Mouse (Mus musculus): ENCODE results near the gene Smbd1. TPM values are rescaled to one million over a fixed set of nuclear protein-coding genes. Genes with fewer than 3 reads are reported as not detected.

Gene Smbd1
- polyA plus RNA-seq, 1 experiment from 2014 or later = not detected

GRCm38 (mm10) chr16:32778956-32779355 lies 31.3 kb downstream of the Smbd1 start:
- Histone ChIP-seq H3K4me3 (ENCODE audit: low read depth, low read length) (no peak overlapping the region), H3K27me3 (ENCODE audit: control insufficient read depth, insufficient read depth, low read length) (no peaks in the 10 kb centered on the region), H3K36me3 (ENCODE audit: control insufficient read depth, insufficient read depth, low read length) (no peaks in the 10 kb centered on the region), H3K4me2 (ENCODE audit: low read depth) (no peak overlapping the region), H3K4me1 (ENCODE audit: control insufficient read depth, insufficient read depth, low read length) (0 out of 2 replicates have a peak, but pooled peaks cover 3% of the 10 kb centered on the region), H3K9me3 (ENCODE audit: control insufficient read depth, low read length) (no peaks in the 10 kb centered on the region), H3K9ac (ENCODE audit: low read length) (no peak overlapping the region), H3K27ac (ENCODE audit: low read depth, low read length) (no peak overlapping the region)
- 60% methylated on average over 8 of the region's 8 CpGs for WGBS
- ATAC-seq (ENCODE audit: insufficient read depth, low FRiP score, low TSS enrichment) = no peak
- no peak for DNase-seq (ENCODE audit: low spot score)

- Histone ChIP-seq H3K36me3 (ENCODE audit: control insufficient read depth, insufficient read depth, low read length) (no peaks in the 10 kb centered on the region), H3K9me3 (ENCODE audit: control insufficient read depth, low read length) (no peaks in the 10 kb centered on the region), H3K9ac (ENCODE audit: low read length) (no peak overlapping the region), H3K4me2 (ENCODE audit: low read depth) (no peak overlapping the region), H3K27ac (ENCODE audit: low read depth, low read length) (no peak overlapping the region), H3K4me3 (ENCODE audit: low read depth, low read length) (no peak overlapping the region), H3K4me1 (ENCODE audit: control insufficient read depth, insufficient read depth, low read length) (0 out of 2 replicates have a peak, but pooled peaks cover 3% of the 10 kb centered on the region), H3K27me3 (ENCODE audit: control insufficient read depth, insufficient read depth, low read length) (no peaks in the 10 kb centered on the region)
- DNase-seq (ENCODE audit: low spot score) = no peak
- ATAC-seq (ENCODE audit: insufficient read depth, low FRiP score, low TSS enrichment) = no peak
- WGBS = 60% methylated on average over 10 of the region's 10 CpGs
Measured at GRCm38 (mm10) chr16:32776676-32777075, 33.6 kb downstream of the Smbd1 start.

- ATAC-seq (ENCODE audit: insufficient read depth, low FRiP score, low TSS enrichment) = no peak
- no peak overlapping the region for H3K27ac ChIP-seq (ENCODE audit: low read depth, low read length)
- no peak for DNase-seq (ENCODE audit: low spot score)
- H3K9ac ChIP-seq (ENCODE audit: low read length) = no peak overlapping the region
- H3K27me3 ChIP-seq (ENCODE audit: control insufficient read depth, insufficient read depth, low read length) = no peaks in the 10 kb centered on the region
- no peak overlapping the region for H3K4me3 ChIP-seq (ENCODE audit: low read depth, low read length)
- no peaks in the 10 kb centered on the region for H3K4me1 ChIP-seq (ENCODE audit: control insufficient read depth, insufficient read depth, low read length)
- H3K36me3 ChIP-seq (ENCODE audit: control insufficient read depth, insufficient read depth, low read length) = no peaks in the 10 kb centered on the region; the same call in 1 of the 2 replicates
- 87% methylated on average over 7 of the region's 7 CpGs for WGBS
- no peak overlapping the region for H3K4me2 ChIP-seq (ENCODE audit: low read depth)
- H3K9me3 ChIP-seq (ENCODE audit: control insufficient read depth, low read length) = no peaks in the 10 kb centered on the region
Measured at GRCm38 (mm10) chr16:32766904-32767303, 43.4 kb downstream of the Smbd1 start.

GRCm38 (mm10) chr16:32764961-32765360 lies 45.3 kb downstream of the Smbd1 start:
- Histone ChIP-seq H3K4me3 (ENCODE audit: low read depth, low read length) (no peak overlapping the region), H3K4me1 (ENCODE audit: control insufficient read depth, insufficient read depth, low read length) (no peaks in the 10 kb centered on the region), H3K9ac (ENCODE audit: low read length) (no peak overlapping the region), H3K27me3 (ENCODE audit: control insufficient read depth, insufficient read depth, low read length) (no peaks in the 10 kb centered on the region), H3K4me2 (ENCODE audit: low read depth) (no peak overlapping the region), H3K27ac (ENCODE audit: low read depth, low read length) (no peak overlapping the region), H3K9me3 (ENCODE audit: control insufficient read depth, low read length) (no peaks in the 10 kb centered on the region), H3K36me3 (ENCODE audit: control insufficient read depth, insufficient read depth, low read length) (no peaks in the 10 kb centered on the region; the same call in 1 of the 2 replicates)
- 79% methylated on average over 6 of the region's 6 CpGs for WGBS
- DNase-seq (ENCODE audit: low spot score) (no peak), ATAC-seq (ENCODE audit: insufficient read depth, low FRiP score, low TSS enrichment) (no peak)

- Histone ChIP-seq H3K27ac (ENCODE audit: low read depth, low read length) (no peak overlapping the region), H3K4me2 (ENCODE audit: low read depth) (no peak overlapping the region), H3K4me1 (ENCODE audit: control insufficient read depth, insufficient read depth, low read length) (no peaks in the 10 kb centered on the region), H3K36me3 (ENCODE audit: control insufficient read depth, insufficient read depth, low read length) (no peaks in the 10 kb centered on the region; the same call in 1 of the 2 replicates), H3K9ac (ENCODE audit: low read length) (no peak overlapping the region), H3K27me3 (ENCODE audit: control insufficient read depth, insufficient read depth, low read length) (no peaks in the 10 kb centered on the region), H3K4me3 (ENCODE audit: low read depth, low read length) (no peak overlapping the region), H3K9me3 (ENCODE audit: control insufficient read depth, low read length) (no peaks in the 10 kb centered on the region)
- 85% methylated on average over 2 of the region's 2 CpGs for WGBS
- DNase-seq (ENCODE audit: low spot score) (no peak), ATAC-seq (ENCODE audit: insufficient read depth, low FRiP score, low TSS enrichment) (no peak)
Measured at GRCm38 (mm10) chr16:32764550-32764949, 45.7 kb downstream of the Smbd1 start.

Other genes starting within 250 kb of the Smbd1 start
- 66.9 and 67.9 TPM in 2 replicates for gene Tfrc, start 201.6 kb downstream of the Smbd1 start, polyA plus RNA-seq (2014; fragmentation: Nextera tagmentation; extraction: Ambion mirVana)
- 7.0 and 8.6 TPM in 2 replicates for gene Tnk2, start 166.6 kb downstream of the Smbd1 start, polyA plus RNA-seq (2014; fragmentation: Nextera tagmentation; extraction: Ambion mirVana)
- 0.49 and 0.54 TPM in 2 replicates for gene Muc4, start 74.6 kb downstream of the Smbd1 start, polyA plus RNA-seq (2014; fragmentation: Nextera tagmentation; extraction: Ambion mirVana)
- not detected in 2 replicates for gene Muc20, start 13.0 kb downstream of the Smbd1 start, polyA plus RNA-seq (2014; fragmentation: Nextera tagmentation; extraction: Ambion mirVana)
- gene Fyttd1, start 67.0 kb upstream of the Smbd1 start, polyA plus RNA-seq (2014; fragmentation: Nextera tagmentation; extraction: Ambion mirVana) = 122 and 127 TPM in 2 replicates
- 18.1 and 21.2 TPM in 2 replicates for gene Rubcn, start 67.3 kb upstream of the Smbd1 start, polyA plus RNA-seq (2014; fragmentation: Nextera tagmentation; extraction: Ambion mirVana)
- gene Lrch3, start 103.6 kb upstream of the Smbd1 start, polyA plus RNA-seq (2014; fragmentation: Nextera tagmentation; extraction: Ambion mirVana) = 39.0 and 42.4 TPM in 2 replicates
- 4.4 and 5.0 TPM in 2 replicates for gene Iqcg, start 245.7 kb upstream of the Smbd1 start, polyA plus RNA-seq (2014; fragmentation: Nextera tagmentation; extraction: Ambion mirVana)
- 780 and 838 TPM in 2 replicates for gene Rpl35a, start 246.0 kb upstream of the Smbd1 start, polyA plus RNA-seq (2014; fragmentation: Nextera tagmentation; extraction: Ambion mirVana)

All from neural tube, embryonic 11.5 days (tissue).